ENCODE assay signal across 8 mouse cellular contexts in genomic region chr3:127161085-127161837, GRCm38 (mm10).
DNase-seq lines count a peak whose midpoint lies in the region; ATAC-seq and TF ChIP-seq lines count a peak whose summit lies in the region.

No protein-coding gene starts in this region.

- WGBS in heart, embryonic 12.5 days: 5% methylated on average over 23 of the region's 23 CpGs
- WGBS in heart, postnatal 0 days: 11% methylated on average over 23 of the region's 23 CpGs
- WGBS in midbrain, embryonic 13.5 days: 4% methylated on average over 23 of the region's 23 CpGs

- intact Hi-C loops in heart, postnatal 25 days (cut with DNase I): no loop called here

- TF ChIP-seq EP300 in heart, postnatal 0 days (IDR thresholded peaks at IDR 0.05; ENCODE audit: low read depth): no peak

- peaks cover 17% of the 10 kb centered on the region for H3K27me3 ChIP-seq in heart, embryonic 12.5 days (replicated peaks)
- H3K27me3 ChIP-seq in heart, postnatal 0 days (ENCODE audit: control insufficient read depth, insufficient read depth, low read length): 0 out of 2 replicates have a peak, but pooled peaks cover 6% of the 10 kb centered on the region
- H3K27me3 ChIP-seq in midbrain, embryonic 13.5 days: peaks cover 9% of the 10 kb centered on the region

- H3K4me2 ChIP-seq in heart, embryonic 12.5 days: peak overlapping the region; percentile 100
- H3K4me2 ChIP-seq in heart, postnatal 0 days (ENCODE audit: low read depth, low read length): peak overlapping the region; percentile 99
- peak overlapping the region; percentile 88 for H3K4me2 ChIP-seq in midbrain, embryonic 13.5 days (replicated peaks)

- H3K4me3 ChIP-seq in heart, embryonic 12.5 days: peak overlapping the region; percentile 59
- H3K4me3 ChIP-seq in heart, postnatal 0 days (ENCODE audit: low read depth, low read length): peak overlapping the region; percentile 53
- peak overlapping the region; percentile 53 for H3K4me3 ChIP-seq in midbrain, embryonic 13.5 days (replicated peaks)

- no peak for TF ChIP-seq CTCF in heart, postnatal 0 days (IDR thresholded peaks at IDR 0.05; ENCODE audit: low read depth)

- no peaks in the 10 kb centered on the region for H3K9me3 ChIP-seq in heart, embryonic 12.5 days (replicated peaks)
- H3K9me3 ChIP-seq in heart, postnatal 0 days (replicated peaks; ENCODE audit: control insufficient read depth, low read length): no peaks in the 10 kb centered on the region
- no peaks in the 10 kb centered on the region for H3K9me3 ChIP-seq in midbrain, embryonic 13.5 days

- H3K4me1 ChIP-seq in heart, embryonic 12.5 days (replicated peaks): 0 out of 2 replicates have a peak, but pooled peaks cover 3% of the 10 kb centered on the region
- H3K4me1 ChIP-seq in heart, postnatal 0 days (ENCODE audit: control insufficient read depth, insufficient read depth): peaks cover 10% of the 10 kb centered on the region; the same call in 1 of the 2 replicates
- peaks cover 30% of the 10 kb centered on the region for H3K4me1 ChIP-seq in midbrain, embryonic 13.5 days (replicated peaks)

- peak overlapping the region; percentile 42; the same call in 1 of the 2 replicates for H3K9ac ChIP-seq in heart, embryonic 12.5 days
- H3K9ac ChIP-seq in heart, postnatal 0 days (replicated peaks; ENCODE audit: low read depth, low read length): no peak overlapping the region
- H3K9ac ChIP-seq in midbrain, embryonic 13.5 days (replicated peaks): peak overlapping the region; percentile 64

- ATAC-seq in heart, embryonic 12.5 days (ENCODE audit: insufficient number of reproducible peaks, low FRiP score): no peak
- ATAC-seq in heart, postnatal 0 days (ENCODE audit: insufficient read depth, low read depth): no peak
- no peak for ATAC-seq in midbrain, embryonic 13.5 days

- no peak for DNase-seq in heart, postnatal 25 days (ENCODE audit: low spot score)
- DNase-seq in ZHBTc4 (ENCODE audit: low read depth, low spot score): peak; percentile 16
- DNase-seq in heart, postnatal 0 days (ENCODE audit: low spot score): no peak
- no peak for DNase-seq in adrenal gland, adult 8-10 months
- no peak for DNase-seq in lung, postnatal 36 days
- no peak for DNase-seq in spleen, postnatal 14 days (ENCODE audit: low spot score in 2 of 2)

- H3K27ac ChIP-seq in heart, embryonic 12.5 days (ENCODE audit: poor library complexity, severe bottlenecking): no peak overlapping the region
- H3K27ac ChIP-seq in heart, postnatal 0 days (ENCODE audit: low read depth): no peak overlapping the region
- peak overlapping the region; percentile 25; the same call in 1 of the 2 replicates for H3K27ac ChIP-seq in midbrain, embryonic 13.5 days

- H3K36me3 ChIP-seq in heart, embryonic 12.5 days: no peaks in the 10 kb centered on the region
- H3K36me3 ChIP-seq in heart, postnatal 0 days (replicated peaks; ENCODE audit: control insufficient read depth, insufficient read depth, low read length): no peaks in the 10 kb centered on the region
- no peaks in the 10 kb centered on the region for H3K36me3 ChIP-seq in midbrain, embryonic 13.5 days
